Mouse (Mus musculus): ENCODE measurements around the gene Zfpl1.

The Zfpl1 gene

GRCm38 (mm10) chr19:6097847-6098246 lies 13.1 kb upstream of the Zfpl1 start:
- DNase-seq (ENCODE audit: low spot score), result no peak

GRCm38 (mm10) chr19:6094119-6094518 lies 9.4 kb upstream of the Zfpl1 start, which contains the start of gene AC131692.1:
TSS of gene AC131692.1 (plus strand) at chr19:6094419.
- DNase-seq (ENCODE audit: low spot score), result no peak

GRCm38 (mm10) chr19:6088841-6089240 lies 4.1 kb upstream of the Zfpl1 start:
- DNase-seq (ENCODE audit: low spot score), result no peak

- DNase-seq (ENCODE audit: low spot score), result peak; percentile 82
Observed at GRCm38 (mm10) chr19:6085417-6085879, 692 bp upstream of the Zfpl1 start.

- DNase-seq (ENCODE audit: low spot score), result no peak
Observed at GRCm38 (mm10) chr19:6082156-6082555, 2.6 kb downstream of the Zfpl1 start, which contains the start of gene Gm28374. TSS of gene Gm28374 (minus strand) at chr19:6082256.

GRCm38 (mm10) chr19:6079983-6080480 lies 4.7 kb downstream of the Zfpl1 start, which contains the start of gene Tmem262:
TSS of gene Tmem262 (plus strand) at chr19:6080033.
- DNase-seq (ENCODE audit: low spot score), result no peak

- DNase-seq (ENCODE audit: low spot score), result peak; percentile 88
Observed at GRCm38 (mm10) chr19:6076564-6077393, 8.0 kb downstream of the Zfpl1 start, which contains the start of gene Vps51. TSS of gene Vps51 (minus strand) at chr19:6077231.

GRCm38 (mm10) chr19:6073889-6074288 lies 10.9 kb downstream of the Zfpl1 start:
- no peak for DNase-seq (ENCODE audit: low spot score)

GRCm38 (mm10) chr19:6071261-6071660 lies 13.5 kb downstream of the Zfpl1 start:
- DNase-seq (ENCODE audit: low spot score), result no peak

GRCm38 (mm10) chr19:6070571-6071250 lies 14.0 kb downstream of the Zfpl1 start:
- DNase-seq (ENCODE audit: low spot score), result no peak

GRCm38 (mm10) chr19:6069851-6070250 lies 14.9 kb downstream of the Zfpl1 start:
- DNase-seq (ENCODE audit: low spot score), result no peak

- DNase-seq (ENCODE audit: low spot score), result no peak
Observed at GRCm38 (mm10) chr19:6068951-6069350, 15.8 kb downstream of the Zfpl1 start.

- peak; percentile 89 for DNase-seq (ENCODE audit: low spot score)
Observed at GRCm38 (mm10) chr19:6067724-6068415, 16.9 kb downstream of the Zfpl1 start, which contains the start of gene Tm7sf2. TSS of gene Tm7sf2 (minus strand) at chr19:6068373.

- DNase-seq (ENCODE audit: low spot score), result peak; percentile 85
Observed at GRCm38 (mm10) chr19:6067011-6067723, 17.6 kb downstream of the Zfpl1 start.

- DNase-seq (ENCODE audit: low spot score), result no peak
Observed at GRCm38 (mm10) chr19:6066571-6066970, 18.2 kb downstream of the Zfpl1 start.

GRCm38 (mm10) chr19:6063081-6063480 lies 21.7 kb downstream of the Zfpl1 start:
- no peak for DNase-seq (ENCODE audit: low spot score)

- DNase-seq (ENCODE audit: low spot score), result no peak
Observed at GRCm38 (mm10) chr19:6062418-6062817, 22.3 kb downstream of the Zfpl1 start.

- peak; percentile 52 for DNase-seq (ENCODE audit: low spot score)
Observed at GRCm38 (mm10) chr19:6061641-6062302, 23.0 kb downstream of the Zfpl1 start.

- peak; percentile 95 for DNase-seq (ENCODE audit: low spot score)
Observed at GRCm38 (mm10) chr19:6061021-6061533, 23.7 kb downstream of the Zfpl1 start, which contains the start of gene Znhit2. TSS of gene Znhit2 (plus strand) at chr19:6061192.

GRCm38 (mm10) chr19:6058966-6059365 lies 25.8 kb downstream of the Zfpl1 start:
- no peak for DNase-seq (ENCODE audit: low spot score)
